ENCODE assay signal across 8 mouse cellular contexts in the genomic region with DNA sequence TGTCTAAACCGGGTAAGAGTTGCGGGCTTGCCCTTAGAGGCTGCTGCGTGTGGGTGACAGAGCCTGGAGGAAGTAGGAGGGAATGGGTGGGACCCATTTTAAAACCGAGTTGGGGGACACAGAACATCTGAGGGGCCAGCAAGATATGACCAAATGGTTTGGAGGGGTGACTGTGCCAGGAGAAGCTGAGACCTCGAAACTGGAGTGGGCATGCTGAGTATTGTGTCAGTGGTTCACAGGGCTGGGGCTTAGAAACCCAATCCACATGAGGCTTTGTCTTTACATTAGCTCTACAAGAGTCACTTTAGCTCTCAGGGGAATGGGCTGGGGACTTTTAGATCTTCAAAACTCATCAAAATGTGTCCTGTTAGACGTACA. TPM values are rescaled to one million over a fixed set of nuclear protein-coding genes. Genes with fewer than 3 reads are reported as not detected.
DNase-seq lines count a peak whose midpoint lies in the region; ATAC-seq and TF ChIP-seq lines count a peak whose summit lies in the region.

No protein-coding gene starts in this region.

- peak; percentile 1 for DNase-seq in embryo, embryonic 11 days
- DNase-seq in embryo, embryonic 10 days (ENCODE audit: low spot score) = no peak
- no peak for DNase-seq in neural tube, embryonic 11.5 days (ENCODE audit: low spot score)
- no peak for DNase-seq in neural tube, embryonic 10.5 days (ENCODE audit: extremely low spot score, low spot score)
- DNase-seq in limb, embryonic 14.5 days (ENCODE audit: low spot score) = no peak
- no peak for DNase-seq in right cerebral cortex, adult 18-20 months
- no peak for DNase-seq in left cerebral cortex, adult 8-10 months (ENCODE audit: low spot score in 2 of 2)

- peak overlapping the region; percentile 48 for H3K4me3 ChIP-seq in neural tube, embryonic 11.5 days (ENCODE audit: low read depth, low read length)
- H3K4me3 ChIP-seq in limb, embryonic 14.5 days (replicated peaks; ENCODE audit: low read length) = peak overlapping the region; percentile 53
- peak overlapping the region; percentile 56 for H3K4me3 ChIP-seq in stomach, embryonic 15.5 days (replicated peaks)

- TF ChIP-seq POLR2A in limb, embryonic 14.5 days (IDR thresholded peaks at IDR 0.05; ENCODE audit: borderline replicate concordance, extremely low read depth, insufficient read depth, insufficient read length) = no peak

- no peaks in the 10 kb centered on the region for H3K27me3 ChIP-seq in neural tube, embryonic 11.5 days (ENCODE audit: control insufficient read depth, insufficient read depth, low read length)
- H3K27me3 ChIP-seq in limb, embryonic 14.5 days (ENCODE audit: control insufficient read depth, insufficient read depth, low read length) = no peaks in the 10 kb centered on the region
- H3K27me3 ChIP-seq in stomach, embryonic 15.5 days (replicated peaks) = no peaks in the 10 kb centered on the region

- peak overlapping the region; percentile 42 for H3K9ac ChIP-seq in neural tube, embryonic 11.5 days (ENCODE audit: low read length)
- H3K9ac ChIP-seq in limb, embryonic 14.5 days (ENCODE audit: low read depth, low read length, severe bottlenecking) = peak overlapping the region; percentile 48
- no peak overlapping the region for H3K9ac ChIP-seq in stomach, embryonic 15.5 days

- no peaks in the 10 kb centered on the region for H3K36me3 ChIP-seq in neural tube, embryonic 11.5 days (ENCODE audit: control insufficient read depth, insufficient read depth, low read length)
- H3K36me3 ChIP-seq in limb, embryonic 14.5 days (ENCODE audit: control insufficient read depth, insufficient read depth, low read length) = no peaks in the 10 kb centered on the region
- H3K36me3 ChIP-seq in stomach, embryonic 15.5 days = no peaks in the 10 kb centered on the region

- peak overlapping the region; percentile 49 for H3K4me2 ChIP-seq in neural tube, embryonic 11.5 days (ENCODE audit: low read depth)
- H3K4me2 ChIP-seq in limb, embryonic 14.5 days (replicated peaks; ENCODE audit: low read depth, low read length, severe bottlenecking) = peak overlapping the region; percentile 52
- peak overlapping the region; percentile 52 for H3K4me2 ChIP-seq in stomach, embryonic 15.5 days

- no peak overlapping the region for H3K27ac ChIP-seq in neural tube, embryonic 11.5 days (ENCODE audit: low read depth, low read length)
- H3K27ac ChIP-seq in limb, embryonic 14.5 days (replicated peaks; ENCODE audit: low read depth, low read length) = no peak overlapping the region
- H3K27ac ChIP-seq in stomach, embryonic 15.5 days = peak overlapping the region; percentile 61; the same call in 1 of the 2 replicates

- 21% methylated on average over 6 of the region's 6 CpGs for WGBS in neural tube, embryonic 11.5 days
- WGBS in limb, embryonic 14.5 days = 24% methylated on average over 6 of the region's 6 CpGs
- WGBS in stomach, embryonic 15.5 days = 18% methylated on average over 6 of the region's 6 CpGs

- no peak; the same call in 1 of the 2 replicates for ATAC-seq in neural tube, embryonic 11.5 days (ENCODE audit: insufficient read depth, low FRiP score, low TSS enrichment)
- no peak for ATAC-seq in limb, embryonic 14.5 days (ENCODE audit: low FRiP score, low read depth)
- no peak for ATAC-seq in stomach, embryonic 15.5 days (ENCODE audit: insufficient read depth, low FRiP score, low read depth)

- no peaks in the 10 kb centered on the region for H3K4me1 ChIP-seq in neural tube, embryonic 11.5 days (ENCODE audit: control insufficient read depth, insufficient read depth, low read length)
- H3K4me1 ChIP-seq in limb, embryonic 14.5 days (ENCODE audit: control insufficient read depth, insufficient read depth, low read length) = no peaks in the 10 kb centered on the region
- H3K4me1 ChIP-seq in stomach, embryonic 15.5 days = no peaks in the 10 kb centered on the region; the same call in 1 of the 2 replicates

- no peaks in the 10 kb centered on the region for H3K9me3 ChIP-seq in neural tube, embryonic 11.5 days (ENCODE audit: control insufficient read depth, low read length)
- no peaks in the 10 kb centered on the region for H3K9me3 ChIP-seq in limb, embryonic 14.5 days (ENCODE audit: control insufficient read depth, low read length)
- H3K9me3 ChIP-seq in stomach, embryonic 15.5 days = no peaks in the 10 kb centered on the region

RNA-seq across cellular contexts. Expression of a gene that starts 0.3 kb away (rescaled TPM):
- 43.5 and 51.3 TPM in 2 replicates for polyA plus RNA-seq in neural tube, embryonic 11.5 days (2014; fragmentation: Nextera tagmentation; extraction: Ambion mirVana)
- polyA plus RNA-seq in limb, embryonic 14.5 days (2012; rRNA removed) = 26.7 and 27.1 TPM in 2 replicates
- 23.2 and 23.9 TPM in 2 replicates for polyA plus RNA-seq in limb, embryonic 14.5 days (2014; fragmentation: Nextera tagmentation; extraction: Ambion mirVana)
- 29.6 and 32.1 TPM in 2 replicates for polyA plus RNA-seq in stomach, embryonic 15.5 days (2015; fragmentation: Nextera tagmentation; extraction: Ambion mirVana)
- 10 to 100 TPM; 24.5 to 31.2 (median 28.4) TPM for total RNA-seq in left cerebral cortex, adult 8-10 months (2022)

RNA-seq across cellular contexts. Expression of a gene that starts 0.5 kb away (rescaled TPM):
- polyA plus RNA-seq in neural tube, embryonic 11.5 days (2014; fragmentation: Nextera tagmentation; extraction: Ambion mirVana) = 92.2 and 99.3 TPM in 2 replicates
- polyA plus RNA-seq in limb, embryonic 14.5 days (2012; rRNA removed) = 22.7 and 30.6 TPM in 2 replicates
- polyA plus RNA-seq in limb, embryonic 14.5 days (2014; fragmentation: Nextera tagmentation; extraction: Ambion mirVana) = 72.0 and 72.7 TPM in 2 replicates
- polyA plus RNA-seq in stomach, embryonic 15.5 days (2015; fragmentation: Nextera tagmentation; extraction: Ambion mirVana) = 64.8 and 75.0 TPM in 2 replicates
- 10 to 100 TPM; 51.6 to 59.8 (median 55.7) TPM for total RNA-seq in left cerebral cortex, adult 8-10 months (2022)
